Mouse (Mus musculus): ENCODE results near the gene M1ap. TPM values are rescaled to one million over a fixed set of nuclear protein-coding genes. Genes with fewer than 3 reads are reported as not detected.

M1ap gene
- polyA plus RNA-seq, 1 experiment from 2014 or later = 0.65 TPM

- Histone ChIP-seq H3K4me1 (peaks cover 4% of the 10 kb centered on the region), H3K9me3 (no peaks in the 10 kb centered on the region), H3K27me3 (peaks cover 41% of the 10 kb centered on the region), H3K4me2 (replicated peaks) (no peak overlapping the region), H3K9ac (no peak overlapping the region), H3K4me3 (no peak overlapping the region), H3K27ac (no peak overlapping the region), H3K36me3 (no peaks in the 10 kb centered on the region)
- ATAC-seq (ENCODE audit: low FRiP score, low read depth) = no peak
- 72% methylated on average over 3 of the region's 3 CpGs for WGBS
These were observed 5.9 kb upstream of the M1ap start for GRCm38 (mm10) chr6:82940765-82941164.

GRCm38 (mm10) chr6:82945750-82946149, 952 bp upstream of the M1ap start:
- Histone ChIP-seq H3K9ac (no peak overlapping the region), H3K27me3 (peaks cover 3% of the 10 kb centered on the region; the same call in 1 of the 2 replicates), H3K4me2 (replicated peaks) (no peak overlapping the region), H3K9me3 (no peaks in the 10 kb centered on the region; the same call in 1 of the 2 replicates), H3K4me3 (no peak overlapping the region), H3K27ac (no peak overlapping the region), H3K4me1 (no peaks in the 10 kb centered on the region), H3K36me3 (no peaks in the 10 kb centered on the region)
- ATAC-seq (ENCODE audit: low FRiP score, low read depth) = no peak
- WGBS = 52% methylated on average over 6 of the region's 6 CpGs

- Histone ChIP-seq H3K4me1 (peaks cover 13% of the 10 kb centered on the region), H3K36me3 (no peaks in the 10 kb centered on the region), H3K4me3 (no peak overlapping the region), H3K27ac (peak overlapping the region; percentile 80), H3K27me3 (no peaks in the 10 kb centered on the region), H3K9ac (no peak overlapping the region), H3K4me2 (replicated peaks) (peak overlapping the region; percentile 7; the same call in 1 of the 2 replicates), H3K9me3 (no peaks in the 10 kb centered on the region)
- 47% methylated on average over 4 of the region's 4 CpGs for WGBS
- peak; percentile 36 for ATAC-seq (ENCODE audit: low FRiP score, low read depth)
These were observed 10.0 kb downstream of the M1ap start for GRCm38 (mm10) chr6:82956553-82957251.

- WGBS = 70% methylated on average over 1 of the region's 1 CpGs
- ATAC-seq (ENCODE audit: low FRiP score, low read depth) = no peak
- Histone ChIP-seq H3K4me1 (peaks cover 6% of the 10 kb centered on the region), H3K27ac (no peak overlapping the region), H3K36me3 (no peaks in the 10 kb centered on the region), H3K9ac (no peak overlapping the region), H3K4me3 (no peak overlapping the region), H3K27me3 (no peaks in the 10 kb centered on the region), H3K4me2 (replicated peaks) (no peak overlapping the region), H3K9me3 (no peaks in the 10 kb centered on the region)
These were observed 15.0 kb downstream of the M1ap start for GRCm38 (mm10) chr6:82961664-82962063.

- Histone ChIP-seq H3K36me3 (no peaks in the 10 kb centered on the region), H3K9ac (no peak overlapping the region), H3K9me3 (no peaks in the 10 kb centered on the region), H3K4me3 (no peak overlapping the region), H3K4me2 (replicated peaks) (no peak overlapping the region), H3K27me3 (peaks cover 10% of the 10 kb centered on the region), H3K4me1 (no peaks in the 10 kb centered on the region), H3K27ac (no peak overlapping the region)
- WGBS = 72% methylated on average over 6 of the region's 6 CpGs
- no peak for ATAC-seq (ENCODE audit: low FRiP score, low read depth)
These were observed 22.8 kb downstream of the M1ap start for GRCm38 (mm10) chr6:82969249-82970084.

GRCm38 (mm10) chr6:82971031-82971430, 24.3 kb downstream of the M1ap start:
- no peak overlapping the region for H3K4me3 ChIP-seq
- H3K27me3 ChIP-seq = peaks cover 10% of the 10 kb centered on the region
- no peaks in the 10 kb centered on the region for H3K36me3 ChIP-seq
- peak; percentile 87; the same call in 1 of the 2 replicates for ATAC-seq (ENCODE audit: low FRiP score, low read depth)
- WGBS = 8% methylated on average over 5 of the region's 5 CpGs
- no peak overlapping the region for H3K27ac ChIP-seq
- H3K9ac ChIP-seq = no peak overlapping the region
- H3K9me3 ChIP-seq = no peaks in the 10 kb centered on the region
- H3K4me1 ChIP-seq = no peaks in the 10 kb centered on the region
- no peak overlapping the region for H3K4me2 ChIP-seq (replicated peaks)

- Histone ChIP-seq H3K36me3 (no peaks in the 10 kb centered on the region), H3K9me3 (no peaks in the 10 kb centered on the region), H3K4me2 (replicated peaks) (peak overlapping the region; percentile 28; the same call in 1 of the 2 replicates), H3K27ac (no peak overlapping the region; the same call in 1 of the 2 replicates), H3K9ac (no peak overlapping the region), H3K4me3 (no peak overlapping the region), H3K27me3 (no peaks in the 10 kb centered on the region), H3K4me1 (peaks cover 11% of the 10 kb centered on the region)
- peak; percentile 87 for ATAC-seq (ENCODE audit: low FRiP score, low read depth)
- 10% methylated on average over 9 of the region's 9 CpGs for WGBS
These were observed 40.8 kb downstream of the M1ap start for GRCm38 (mm10) chr6:82987411-82987971.

GRCm38 (mm10) chr6:82993696-82994095, 47.0 kb downstream of the M1ap start:
- peaks cover 11% of the 10 kb centered on the region; the same call in 1 of the 2 replicates for H3K4me1 ChIP-seq
- ATAC-seq (ENCODE audit: low FRiP score, low read depth) = no peak
- WGBS = 48% methylated on average over 1 of the region's 1 CpGs

GRCm38 (mm10) chr6:82994372-82994771, 47.7 kb downstream of the M1ap start:
- Histone ChIP-seq H3K9ac (no peak overlapping the region), H3K27ac (no peak overlapping the region), H3K9me3 (no peaks in the 10 kb centered on the region), H3K27me3 (no peaks in the 10 kb centered on the region), H3K4me2 (replicated peaks) (no peak overlapping the region), H3K4me1 (peaks cover 11% of the 10 kb centered on the region; the same call in 1 of the 2 replicates), H3K4me3 (no peak overlapping the region), H3K36me3 (no peaks in the 10 kb centered on the region)
- ATAC-seq (ENCODE audit: low FRiP score, low read depth) = no peak
- WGBS = 83% methylated on average over 7 of the region's 7 CpGs

More at GRCm38 (mm10) chr6:82993696-82994095, 47.0 kb downstream of the M1ap start:
- Histone ChIP-seq H3K4me2 (replicated peaks) (no peak overlapping the region), H3K4me3 (no peak overlapping the region), H3K36me3 (no peaks in the 10 kb centered on the region), H3K27me3 (no peaks in the 10 kb centered on the region), H3K9me3 (no peaks in the 10 kb centered on the region), H3K27ac (no peak overlapping the region), H3K9ac (no peak overlapping the region)

- ATAC-seq (ENCODE audit: low FRiP score, low read depth) = peak; percentile 91
- H3K36me3 ChIP-seq = no peaks in the 10 kb centered on the region
- 0 out of 2 replicates have a peak overlapping the region, but pooled peaks have one; percentile 22 for H3K4me3 ChIP-seq
- peak overlapping the region; percentile 43; the same call in 1 of the 2 replicates for H3K9ac ChIP-seq
- H3K4me2 ChIP-seq (replicated peaks) = peak overlapping the region; percentile 54
- no peaks in the 10 kb centered on the region for H3K9me3 ChIP-seq
- H3K27ac ChIP-seq = no peak overlapping the region
- no peaks in the 10 kb centered on the region for H3K27me3 ChIP-seq
- peaks cover 11% of the 10 kb centered on the region; the same call in 1 of the 2 replicates for H3K4me1 ChIP-seq
- WGBS = 14% methylated on average over 11 of the region's 11 CpGs
These were observed 50.1 kb downstream of the M1ap start for GRCm38 (mm10) chr6:82996740-82997315.

GRCm38 (mm10) chr6:82997511-82998102, 50.9 kb downstream of the M1ap start:
- Histone ChIP-seq H3K27ac (no peak overlapping the region), H3K4me2 (replicated peaks) (no peak overlapping the region), H3K9me3 (no peaks in the 10 kb centered on the region), H3K4me1 (peaks cover 11% of the 10 kb centered on the region; the same call in 1 of the 2 replicates), H3K4me3 (no peak overlapping the region), H3K36me3 (no peaks in the 10 kb centered on the region), H3K9ac (no peak overlapping the region), H3K27me3 (no peaks in the 10 kb centered on the region)
- WGBS = 32% methylated on average over 7 of the region's 7 CpGs
- no peak for ATAC-seq (ENCODE audit: low FRiP score, low read depth)

All from limb, embryonic 13.5 days (tissue).